Mouse (Mus musculus) cerebellum, postnatal 25 days (tissue): Measurements from ENCODE around the gene Vav2.

Experiments
- DNase-seq, 2 experiments: peaks; one replicate each; pipeline ENCODE4 v3.0.0; 2021; ENCODE audit warnings: mixed read lengths in 2 of 2

The Vav2 gene

GRCm38 (mm10) chr2:27408194-27408593 lies 18.6 kb downstream of the Vav2 start:
- no peak for DNase-seq

GRCm38 (mm10) chr2:27406928-27407327 lies 19.9 kb downstream of the Vav2 start:
- DNase-seq, result no peak

GRCm38 (mm10) chr2:27405094-27405884 lies 21.5 kb downstream of the Vav2 start:
- DNase-seq, result no peak

GRCm38 (mm10) chr2:27404375-27405093 lies 22.3 kb downstream of the Vav2 start:
- no peak for DNase-seq

GRCm38 (mm10) chr2:27401544-27401943 lies 25.3 kb downstream of the Vav2 start:
- no peak for DNase-seq

DNA sequence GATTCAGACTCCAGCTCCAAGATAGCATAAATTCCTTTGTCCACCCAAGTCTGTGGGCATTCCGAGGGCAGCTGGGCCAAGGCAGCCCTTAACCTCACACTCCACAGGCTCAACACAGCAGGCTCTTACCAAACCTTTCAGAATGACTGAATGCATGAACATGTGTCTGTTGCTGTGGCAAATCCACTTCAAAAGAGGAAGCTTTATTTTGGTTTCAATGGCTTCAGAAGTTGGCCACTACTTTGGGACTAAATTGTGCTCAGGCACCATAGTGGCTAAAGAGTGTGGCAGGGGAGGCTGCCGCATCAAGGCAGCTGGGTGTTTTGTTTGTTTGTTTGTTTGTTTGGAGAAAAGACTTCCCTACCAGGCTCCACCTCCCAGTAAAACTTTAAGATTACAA lies 26.8 kb downstream of the Vav2 start:
- no peak for DNase-seq

DNA sequence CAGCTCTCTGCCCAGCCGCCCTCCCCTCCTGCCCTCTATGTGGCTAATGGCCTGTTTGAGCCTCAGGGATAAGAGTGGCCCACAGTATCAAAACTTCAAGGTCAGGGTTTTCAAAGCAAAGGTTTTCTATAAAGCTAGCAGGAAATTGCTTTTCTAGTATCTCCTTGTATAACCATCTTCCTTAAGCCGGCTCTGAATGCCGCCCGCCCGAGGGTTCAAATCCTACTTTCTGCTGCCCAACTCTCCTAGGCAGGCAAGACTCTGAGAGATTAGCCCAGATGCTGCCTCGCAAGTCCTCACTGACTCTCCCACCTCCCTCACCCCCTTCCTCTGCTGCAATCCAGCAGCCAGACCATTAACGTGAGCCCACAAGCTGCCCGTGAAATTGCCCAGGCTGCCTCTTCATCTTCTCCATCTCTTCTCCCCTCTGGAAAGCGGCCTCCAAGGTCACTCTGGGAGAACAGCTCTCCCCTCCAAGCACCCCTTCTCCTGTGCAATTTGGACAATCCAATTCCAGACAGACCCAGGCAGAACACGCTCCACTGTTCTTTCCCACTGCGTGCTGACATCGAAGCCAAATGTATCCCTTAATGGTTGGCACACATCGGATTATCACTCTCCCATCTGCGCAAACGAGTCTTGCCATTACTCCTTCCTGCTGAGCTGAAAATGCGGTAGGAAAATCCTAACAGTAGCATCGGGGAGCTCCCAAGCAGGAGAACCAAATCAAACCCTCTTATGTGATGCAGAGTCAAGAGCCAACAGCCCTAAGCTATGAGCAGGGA lies 30.0 kb downstream of the Vav2 start:
- peak in 1 of 2 experiments; percentile 26 for DNase-seq

DNA sequence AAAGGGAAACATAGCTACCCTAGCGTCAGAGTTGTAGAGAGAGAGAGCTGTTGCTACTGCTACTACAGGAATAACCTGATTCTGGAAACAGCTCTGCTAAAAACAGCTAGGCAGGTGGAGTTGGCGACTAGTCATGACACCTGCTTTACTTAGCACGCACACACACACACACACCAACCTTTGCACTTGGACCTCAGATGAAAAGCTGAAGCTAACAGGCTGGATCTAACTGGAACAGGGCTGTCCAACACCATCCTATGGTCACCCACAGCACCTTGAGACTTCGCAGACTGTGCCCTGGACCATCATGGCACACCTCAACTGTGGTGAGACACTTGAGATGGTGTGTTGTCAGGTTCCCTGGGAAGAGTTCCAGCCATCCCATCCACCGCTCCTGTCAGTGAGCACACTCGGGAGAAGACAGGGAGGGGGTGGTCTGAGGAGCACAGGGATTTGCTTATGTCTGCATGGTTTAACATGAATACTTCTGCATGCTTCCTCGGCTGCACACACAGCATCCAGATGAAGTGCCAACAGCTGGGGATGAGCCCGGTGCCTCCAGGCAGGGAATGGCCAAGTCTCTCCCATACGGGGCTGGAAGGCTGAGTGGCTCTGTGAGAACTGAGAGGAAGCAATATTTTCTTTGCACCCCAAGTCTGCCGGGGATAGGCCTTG lies 32.5 kb downstream of the Vav2 start:
- DNase-seq, result no peak

DNA sequence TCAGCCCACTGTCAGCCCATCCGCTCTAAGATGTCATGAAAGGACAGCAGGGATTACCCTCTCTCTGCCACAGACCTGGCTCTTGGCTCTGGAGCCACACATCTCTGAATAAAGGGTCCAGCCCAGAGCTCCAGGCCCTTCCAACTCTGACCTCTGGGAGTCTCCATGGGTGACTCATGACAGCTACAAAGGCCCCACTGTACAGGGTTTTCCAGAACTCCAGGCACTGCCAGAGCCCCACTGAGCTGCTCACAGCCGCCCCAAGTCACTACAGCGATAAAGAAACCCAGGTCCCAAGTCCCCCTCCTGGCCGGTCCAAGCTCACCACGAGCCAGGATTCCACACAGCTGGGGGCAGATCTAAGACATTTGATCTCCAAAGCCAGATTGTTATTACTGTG lies 34.6 kb downstream of the Vav2 start:
- DNase-seq, result no peak

GRCm38 (mm10) chr2:27390775-27391174 lies 36.1 kb downstream of the Vav2 start:
- DNase-seq, result no peak

GRCm38 (mm10) chr2:27390325-27390724 lies 36.5 kb downstream of the Vav2 start:
- no peak for DNase-seq

GRCm38 (mm10) chr2:27389272-27390162 lies 37.3 kb downstream of the Vav2 start:
- no peak for DNase-seq

DNA sequence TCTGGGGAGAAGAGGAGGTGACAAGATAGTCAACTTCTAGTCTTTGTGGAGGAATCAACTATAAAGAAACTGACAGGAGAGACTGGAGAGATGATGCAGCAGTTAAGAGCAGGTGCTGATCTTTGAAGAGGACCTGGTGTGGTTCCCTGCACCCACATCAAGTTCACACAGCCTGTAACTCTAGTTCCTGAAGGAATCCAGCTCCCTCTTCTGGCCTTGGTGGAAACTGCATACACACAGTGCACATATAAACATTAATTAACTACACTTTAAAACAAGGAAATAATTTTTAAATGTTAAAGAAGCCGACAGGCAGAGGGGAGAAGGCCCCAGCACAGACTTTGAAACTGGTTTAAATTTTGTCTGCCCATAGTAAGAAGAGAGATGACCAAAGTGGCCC lies 39.6 kb downstream of the Vav2 start:
- DNase-seq, result no peak

GRCm38 (mm10) chr2:27381698-27382097 lies 45.1 kb downstream of the Vav2 start:
- DNase-seq, result no peak

DNA sequence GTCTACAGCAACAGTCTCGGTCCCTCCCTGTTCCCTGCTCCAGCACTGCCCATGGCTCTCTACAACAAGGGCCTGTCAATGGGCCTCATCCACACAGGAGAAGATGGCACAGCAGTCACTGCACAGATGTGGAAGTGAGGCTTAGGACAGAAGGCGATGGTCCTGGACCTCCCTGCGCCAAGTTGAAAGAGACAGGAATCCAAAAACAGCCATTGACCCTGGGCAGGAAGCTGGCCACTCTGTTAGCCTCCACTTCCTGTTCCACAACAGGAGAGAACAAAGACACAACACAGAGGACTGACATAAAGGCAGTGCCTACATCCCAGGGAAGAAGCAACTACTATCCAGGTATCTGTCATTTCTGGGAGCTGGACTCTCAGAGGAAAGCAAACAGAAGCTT lies 45.6 kb downstream of the Vav2 start:
- no peak for DNase-seq

DNA sequence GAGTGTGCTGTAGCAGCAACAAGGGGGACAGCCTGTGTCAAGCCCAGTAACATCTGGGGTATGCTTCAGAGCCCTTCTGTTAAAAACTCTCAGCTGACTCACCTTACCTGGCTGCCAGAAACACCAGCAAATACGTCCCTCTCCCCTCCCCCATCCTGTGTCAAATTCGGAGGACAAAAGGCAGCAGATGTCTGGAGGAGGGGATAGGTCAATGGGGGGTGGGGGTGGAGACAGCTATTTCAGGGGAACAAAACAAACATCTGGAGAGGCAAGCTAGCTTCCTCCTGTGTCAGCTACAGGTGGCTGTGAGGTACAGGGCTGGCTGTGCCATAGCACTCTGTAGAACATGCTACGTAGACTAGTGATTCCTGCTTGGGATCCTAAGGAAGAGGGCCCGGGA lies 49.0 kb downstream of the Vav2 start:
- no peak for DNase-seq

DNA sequence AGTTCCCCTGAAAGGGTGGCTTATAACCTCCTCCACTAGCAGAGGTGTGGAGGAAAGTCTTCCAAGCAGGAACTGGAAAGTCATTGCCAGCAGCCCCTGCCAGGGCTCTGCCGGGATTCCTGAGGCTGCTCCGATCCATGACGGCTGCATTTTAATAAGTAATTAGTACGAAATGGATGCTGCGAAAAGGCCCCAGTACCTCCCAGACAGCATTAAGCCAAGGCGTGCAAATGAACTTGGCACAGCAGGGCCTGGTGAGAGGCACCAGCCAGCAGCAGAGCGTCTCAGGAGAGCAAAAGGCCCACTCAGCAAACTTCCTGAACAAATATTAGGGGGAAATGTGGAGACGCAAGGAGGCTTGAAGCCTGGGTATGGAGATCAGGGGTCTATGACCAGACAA lies 49.7 kb downstream of the Vav2 start:
- DNase-seq, result no peak

- no peak for DNase-seq
These were observed 51.7 kb downstream of the Vav2 start for GRCm38 (mm10) chr2:27375141-27375540.

- no peak for DNase-seq
These were observed 53.5 kb downstream of the Vav2 start for GRCm38 (mm10) chr2:27373349-27373748.

- no peak for DNase-seq
These were observed 55.4 kb downstream of the Vav2 start for GRCm38 (mm10) chr2:27371450-27371849.

DNA sequence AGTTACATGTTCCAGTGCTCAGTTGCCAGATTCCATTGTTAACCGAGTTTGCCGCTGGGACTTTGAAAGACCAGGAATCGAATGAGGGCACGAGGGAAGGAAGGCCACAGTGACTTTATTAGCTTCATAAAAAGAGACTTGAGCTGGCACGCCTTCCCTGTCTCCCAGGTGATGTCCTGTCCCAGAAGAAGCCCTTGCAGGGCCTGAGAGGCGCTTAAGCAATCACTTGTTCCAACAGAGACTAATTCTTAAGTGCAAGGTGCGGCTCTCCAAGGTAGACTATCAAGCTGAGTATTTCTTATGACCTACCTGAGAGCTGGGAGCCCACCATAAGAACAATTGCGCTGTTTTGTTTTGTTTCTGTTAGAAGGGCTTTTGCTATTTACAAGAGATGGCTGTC lies 57.9 kb downstream of the Vav2 start:
- DNase-seq, result no peak

DNA sequence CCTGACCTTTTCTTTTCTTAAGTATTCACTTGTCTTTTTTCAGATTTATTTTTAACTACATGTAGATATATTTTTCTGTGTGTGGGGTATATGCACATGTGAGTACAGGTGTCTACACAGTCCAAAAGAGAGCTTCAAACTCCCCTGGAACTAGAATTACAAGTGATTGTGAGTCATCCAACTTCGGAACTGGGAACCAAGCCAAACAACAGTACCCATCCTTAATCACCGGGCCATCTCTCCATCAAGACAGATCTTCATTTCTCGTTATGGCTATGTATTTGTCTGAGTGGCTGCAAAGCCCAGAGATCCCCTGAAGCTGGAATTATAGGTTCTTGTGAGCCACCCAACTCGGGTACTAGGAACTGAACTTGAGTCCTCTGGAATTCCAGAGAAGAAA lies 61.5 kb downstream of the Vav2 start:
- DNase-seq, result no peak
